ENCODE assay signal across 19 mouse cellular contexts in the genomic region with DNA sequence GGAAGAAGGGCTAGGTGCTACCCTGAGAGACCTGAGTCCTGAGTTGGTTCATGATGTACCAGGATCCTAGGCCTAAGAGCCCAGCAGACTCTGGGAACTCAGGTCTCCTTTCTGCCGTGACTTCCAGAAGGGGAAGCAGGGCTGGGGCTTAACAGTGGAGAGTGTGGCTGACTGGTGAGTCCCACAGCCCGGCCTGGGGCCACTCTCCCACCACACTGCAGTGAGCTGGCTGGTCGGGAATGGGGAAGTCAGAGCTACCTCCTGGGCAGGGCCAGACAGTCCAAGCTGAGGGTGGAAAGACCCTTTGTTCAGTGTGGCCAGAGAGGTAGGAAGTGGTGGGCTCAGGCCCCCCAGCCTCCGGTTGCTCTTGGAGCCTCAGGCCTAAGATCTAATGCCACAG.
"Had no signal": no experiment of that assay in that cellular context is flagged by ENCODE, and none has a peak within 500 bp of the region (broad histone marks: within the 10 kb centered on the region; RNA-seq: fewer than 3 reads in every experiment).

No protein-coding gene starts in this region.

- H3K27ac ChIP-seq: liver, embryonic 14.5 days; midbrain, embryonic 10.5 days; midbrain, embryonic 12.5 days; neural tube, embryonic 13.5 days; neural tube, embryonic 15.5 days had no signal

- H3K9ac ChIP-seq: liver, embryonic 14.5 days; lung, embryonic 14.5 days; midbrain, embryonic 12.5 days; neural tube, embryonic 13.5 days; neural tube, embryonic 15.5 days had no signal

- H3K27me3 ChIP-seq: midbrain, embryonic 12.5 days; neural tube, embryonic 15.5 days had no signal

- ATAC-seq: midbrain, embryonic 16.5 days had no signal

- H3K9me3 ChIP-seq: midbrain, embryonic 10.5 days; midbrain, embryonic 12.5 days; neural tube, embryonic 13.5 days; neural tube, embryonic 15.5 days had no signal

- H3K4me3 ChIP-seq: midbrain, embryonic 10.5 days; midbrain, embryonic 12.5 days; myocyte; neural tube, embryonic 13.5 days; neural tube, embryonic 15.5 days had no signal

- H3K36me3 ChIP-seq: midbrain, embryonic 10.5 days; midbrain, embryonic 12.5 days; neural tube, embryonic 13.5 days; neural tube, embryonic 15.5 days had no signal

- H3K4me1 ChIP-seq: midbrain, embryonic 12.5 days; neural tube, embryonic 15.5 days had no signal

- DNase-seq: lung, embryonic 14.5 days; lung, postnatal 10 days; lung, postnatal 4 days; midbrain, embryonic 14.5 days; retina, postnatal 1 day; right cerebral cortex, adult 18-20 months; right cerebral cortex, postnatal 25 days; right cerebral cortex, postnatal 4 days; spleen, adult 18-20 months; thymus, adult 18-20 months; thymus, postnatal 25 days; thymus, postnatal 4 days had no signal

- H3K4me2 ChIP-seq: lung, embryonic 14.5 days; midbrain, embryonic 12.5 days; neural tube, embryonic 13.5 days; neural tube, embryonic 15.5 days had no signal
